Mouse (Mus musculus): Measurements from ENCODE around the gene Sgsm3.

DNA sequence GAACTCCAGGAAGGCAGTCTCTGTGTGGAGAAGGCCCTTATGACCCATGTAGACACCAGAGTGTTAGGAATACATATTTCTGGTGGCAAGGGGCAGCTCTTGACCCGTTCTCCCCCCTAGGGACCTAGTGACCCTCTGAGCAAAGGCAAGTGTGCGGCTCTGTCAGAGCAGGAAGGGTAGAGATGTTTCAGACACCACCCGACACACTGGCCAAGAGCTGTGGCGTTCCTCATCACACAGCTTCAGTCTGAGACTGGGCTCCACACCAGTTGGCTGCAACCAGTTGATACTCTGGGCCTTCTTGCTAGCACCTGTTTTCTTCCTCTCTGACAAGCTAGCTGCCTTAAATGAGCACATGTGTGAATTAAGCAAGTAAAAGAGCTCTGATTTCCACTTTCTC lies 54.0 kb downstream of the Sgsm3 start:
- no peak for TF ChIP-seq GATA1 (IDR thresholded peaks at IDR 0.05; ENCODE audit: low read length)
- TF ChIP-seq TAL1 (IDR thresholded peaks at IDR 0.05; ENCODE audit: low read length) = no peak
